Mouse (Mus musculus) E14TG2a.4 (cell line): ENCODE data around the gene Sema5a.

Experiments
- H3K27me3 ChIP-seq: 2 replicates; pipeline ENCODE4 v1.6.1; 2014; ENCODE audit warnings: low read length, control low read depth; ENCODE audit not compliant: insufficient read depth
- H3K36me3 ChIP-seq: 2 replicates; pipeline ENCODE4 v1.6.1; 2014; ENCODE audit warnings: low read length, control low read depth; ENCODE audit not compliant: insufficient read depth
- H3K4me1 ChIP-seq: replicated peaks from 2 replicates; pipeline ENCODE4 v1.6.1; 2014; ENCODE audit warnings: low read depth, low read length, control low read depth
- H3K4me3 ChIP-seq: replicated peaks from 2 replicates; pipeline ENCODE4 v1.5.1; 2014; ENCODE audit warnings: mild to moderate bottlenecking, low read length
- H3K9me3 ChIP-seq: 2 replicates; pipeline ENCODE4 v1.6.1; 2014; ENCODE audit warnings: low read length, control low read depth
- CTCF ChIP-seq: conservative IDR thresholded peaks from 2 replicates; pipeline ENCODE4 v1.5.1; 2014; ENCODE audit warnings: low read length
- NANOG ChIP-seq: IDR thresholded peaks from 2 replicates; pipeline ENCODE4 v1.6.1; 2014; ENCODE audit warnings: borderline replicate concordance, low read length, mixed read lengths
- POU5F1 ChIP-seq: IDR thresholded peaks from 2 replicates; pipeline ENCODE4 v1.6.1; 2014; ENCODE audit warnings: low read length, borderline replicate concordance

Gene Sema5a

GRCm38 (mm10) chr15:32593746-32594145, 349.1 kb downstream of the Sema5a start:
- H3K4me3 ChIP-seq = no peak overlapping the region
- TF ChIP-seq NANOG (no peak), CTCF (no peak), POU5F1 (no peak)
- no peaks in the 10 kb centered on the region for H3K9me3 ChIP-seq
- no peaks in the 10 kb centered on the region for H3K27me3 ChIP-seq
- H3K36me3 ChIP-seq = no peaks in the 10 kb centered on the region
- H3K4me1 ChIP-seq = no peaks in the 10 kb centered on the region

- no peaks in the 10 kb centered on the region for H3K4me1 ChIP-seq
- no peak for TF ChIP-seq CTCF
- no peak for TF ChIP-seq NANOG
- TF ChIP-seq POU5F1 = no peak
- H3K27me3 ChIP-seq = no peaks in the 10 kb centered on the region
- no peaks in the 10 kb centered on the region for H3K9me3 ChIP-seq
- no peaks in the 10 kb centered on the region for H3K36me3 ChIP-seq
- no peak overlapping the region for H3K4me3 ChIP-seq
Observed at GRCm38 (mm10) chr15:32596574-32596973, 352.0 kb downstream of the Sema5a start.

- no peak for TF ChIP-seq POU5F1
- no peak for TF ChIP-seq CTCF
- no peak for TF ChIP-seq NANOG
- H3K9me3 ChIP-seq = no peaks in the 10 kb centered on the region
- no peaks in the 10 kb centered on the region for H3K4me1 ChIP-seq
Observed at GRCm38 (mm10) chr15:32597189-32597588, 352.6 kb downstream of the Sema5a start.

GRCm38 (mm10) chr15:32607236-32607635, 362.6 kb downstream of the Sema5a start:
- H3K4me1 ChIP-seq = no peaks in the 10 kb centered on the region
- no peak for TF ChIP-seq CTCF
- no peak for TF ChIP-seq POU5F1
- no peak for TF ChIP-seq NANOG
- no peaks in the 10 kb centered on the region for H3K9me3 ChIP-seq
- H3K36me3 ChIP-seq = no peaks in the 10 kb centered on the region
- H3K27me3 ChIP-seq = no peaks in the 10 kb centered on the region
- H3K4me3 ChIP-seq = no peak overlapping the region

More at GRCm38 (mm10) chr15:32597189-32597588, 352.6 kb downstream of the Sema5a start:
- no peaks in the 10 kb centered on the region for H3K27me3 ChIP-seq
- no peak overlapping the region for H3K4me3 ChIP-seq
- no peaks in the 10 kb centered on the region for H3K36me3 ChIP-seq

- no peaks in the 10 kb centered on the region for H3K36me3 ChIP-seq
- no peaks in the 10 kb centered on the region for H3K4me1 ChIP-seq
- H3K27me3 ChIP-seq = no peaks in the 10 kb centered on the region
- no peak overlapping the region for H3K4me3 ChIP-seq
- TF ChIP-seq POU5F1 (no peak), CTCF (no peak), NANOG (no peak)
- no peaks in the 10 kb centered on the region for H3K9me3 ChIP-seq
Observed at GRCm38 (mm10) chr15:32610776-32611175, 366.2 kb downstream of the Sema5a start.

GRCm38 (mm10) chr15:32611201-32611600, 366.6 kb downstream of the Sema5a start:
- Histone ChIP-seq H3K9me3 (no peaks in the 10 kb centered on the region), H3K27me3 (no peaks in the 10 kb centered on the region), H3K36me3 (no peaks in the 10 kb centered on the region), H3K4me1 (no peaks in the 10 kb centered on the region), H3K4me3 (no peak overlapping the region)
- TF ChIP-seq CTCF = no peak

- H3K9me3 ChIP-seq = no peaks in the 10 kb centered on the region
- no peak for TF ChIP-seq CTCF
- TF ChIP-seq NANOG = no peak
- TF ChIP-seq POU5F1 = no peak
- no peak overlapping the region for H3K4me3 ChIP-seq
- no peaks in the 10 kb centered on the region for H3K36me3 ChIP-seq
- H3K27me3 ChIP-seq = no peaks in the 10 kb centered on the region
- H3K4me1 ChIP-seq = no peaks in the 10 kb centered on the region
Observed at GRCm38 (mm10) chr15:32613718-32614117, 369.1 kb downstream of the Sema5a start.

- H3K36me3 ChIP-seq = no peaks in the 10 kb centered on the region
- no peak overlapping the region for H3K4me3 ChIP-seq
- no peaks in the 10 kb centered on the region for H3K4me1 ChIP-seq
- no peaks in the 10 kb centered on the region for H3K27me3 ChIP-seq
- H3K9me3 ChIP-seq = no peaks in the 10 kb centered on the region
- TF ChIP-seq POU5F1 = no peak
- no peak for TF ChIP-seq NANOG
- TF ChIP-seq CTCF = no peak
Observed at GRCm38 (mm10) chr15:32615773-32616172, 371.2 kb downstream of the Sema5a start.

GRCm38 (mm10) chr15:32619199-32619598, 374.6 kb downstream of the Sema5a start:
- TF ChIP-seq POU5F1 (no peak), NANOG (no peak), CTCF (no peak)
- Histone ChIP-seq H3K4me3 (no peak overlapping the region), H3K27me3 (no peaks in the 10 kb centered on the region), H3K36me3 (no peaks in the 10 kb centered on the region), H3K4me1 (no peaks in the 10 kb centered on the region), H3K9me3 (no peaks in the 10 kb centered on the region)
